Mouse (Mus musculus) ovary, adult 18-20 months (tissue): ENCODE measurements at regions not wholly inside any gene's neighbourhood (a gene's known extent, or its start where the extent isn't known, plus 50 kb on each side); places are given as distances from the start of the nearest gene placed in this dataset.
A peak's percentile ranks its signal among the peaks of the same experiment; 100 is the strongest.

Experiments
- DNase-seq: peaks from one replicate; pipeline ENCODE4 v3.0.0; 2022; ENCODE audit warnings: low spot score, mixed read lengths

GRCm38 (mm10) chr10:30952410-30952809, 109.8 kb upstream of the Hey2 start:
- DNase-seq, result no peak

DNA sequence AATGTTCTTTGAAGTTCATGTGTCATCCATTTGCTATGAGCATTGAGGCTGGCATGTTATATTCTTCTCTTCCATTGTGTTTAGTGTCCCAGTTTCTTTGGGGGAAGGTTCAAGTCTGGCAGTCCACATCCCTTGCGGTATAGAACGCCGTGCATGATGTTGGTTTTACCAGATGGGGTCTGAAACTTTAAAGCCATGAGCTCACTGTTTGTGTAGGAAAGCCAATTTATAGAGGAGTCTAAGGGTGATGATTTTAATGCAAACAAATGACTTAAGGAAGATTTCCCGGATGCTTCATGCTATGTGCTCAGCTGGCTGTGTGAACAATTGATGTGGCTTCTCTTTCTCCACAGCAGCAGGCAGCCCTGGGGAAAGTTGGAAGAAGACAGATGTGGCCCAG, 104.0 kb upstream of the Hey2 start:
- DNase-seq, result no peak

DNA sequence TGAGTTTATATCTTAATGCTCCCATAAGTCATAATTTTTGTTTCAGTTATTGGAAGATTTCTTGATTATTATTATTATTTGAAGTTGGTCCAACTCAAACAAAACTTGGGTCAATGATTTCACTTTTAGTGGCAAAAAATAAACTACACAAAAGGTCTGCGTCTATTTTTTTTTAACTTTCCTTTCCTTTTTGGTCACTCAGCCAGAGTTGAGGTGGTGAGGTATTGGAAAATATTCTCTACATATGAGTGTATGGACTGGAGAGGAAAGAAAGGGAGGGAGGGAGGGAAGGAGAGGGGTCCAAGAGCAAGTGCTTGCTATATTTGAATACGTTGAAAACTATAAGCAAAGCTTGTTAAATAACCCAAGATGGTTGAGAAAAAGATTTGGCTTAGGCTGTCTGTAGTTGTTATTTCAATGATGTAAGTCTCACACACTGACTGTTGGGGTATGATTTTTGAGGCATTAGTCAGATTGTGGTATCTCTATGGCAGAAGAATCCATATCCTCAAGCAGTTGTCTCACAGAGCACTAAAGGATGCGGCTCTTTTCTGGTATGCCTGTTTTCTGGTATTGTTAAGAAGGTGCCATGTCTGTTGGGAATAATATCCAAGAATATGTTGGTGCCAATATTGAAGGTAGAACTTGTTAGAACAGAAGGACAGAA, 75.9 kb upstream of the Hey2 start:
- DNase-seq, result no peak

GRCm38 (mm10) chr10:30893771-30894170, 51.2 kb upstream of the Hey2 start:
- DNase-seq, result peak; percentile 11
